Mouse (Mus musculus) CD4-positive, CD25-positive, alpha-beta regulatory T cell, adult 4 months (primary cell): ENCODE results near the gene Rps6kc1. TPM values are rescaled to one million over a fixed set of nuclear protein-coding genes. Genes with fewer than 3 reads are reported as not detected.

ENCODE experiments used
- ATAC-seq: one replicate; pipeline ENCODE4 v1.8.0; 2017
- polyA plus RNA-seq, 2 experiments: library from polyadenylated mRNA; unstranded; fragments of 100-300 nt; shearing (Covaris generic); gene quantifications; one replicate each; pipeline ENCODE4 v1.2.1; 2017

Gene Rps6kc1
- polyA plus RNA-seq, 2 experiments from 2014 or later = 6.2 to 9.1 TPM

- ATAC-seq = no peak
Observed at GRCm38 (mm10) chr1:190832965-190833630, 78.5 kb downstream of the Rps6kc1 start.

GRCm38 (mm10) chr1:190831839-190832497 is 79.6 kb downstream of the Rps6kc1 start:
- ATAC-seq = peak; percentile 60

GRCm38 (mm10) chr1:190826486-190827034 is 85.0 kb downstream of the Rps6kc1 start:
- ATAC-seq = no peak

GRCm38 (mm10) chr1:190823745-190824144 is 87.8 kb downstream of the Rps6kc1 start:
- ATAC-seq = no peak

- no peak for ATAC-seq
Observed at GRCm38 (mm10) chr1:190816141-190816540, 95.4 kb downstream of the Rps6kc1 start.

- ATAC-seq = no peak
Observed at GRCm38 (mm10) chr1:190810408-190810807, 101.2 kb downstream of the Rps6kc1 start.

- ATAC-seq = no peak
Observed at GRCm38 (mm10) chr1:190808766-190809221, 102.8 kb downstream of the Rps6kc1 start.

- no peak for ATAC-seq
Observed at GRCm38 (mm10) chr1:190806817-190807216, 104.8 kb downstream of the Rps6kc1 start.

GRCm38 (mm10) chr1:190798668-190799067 is 112.9 kb downstream of the Rps6kc1 start:
- ATAC-seq = no peak

GRCm38 (mm10) chr1:190797483-190798058 is 114.0 kb downstream of the Rps6kc1 start:
- no peak for ATAC-seq

- no peak for ATAC-seq
Observed at GRCm38 (mm10) chr1:190796745-190797482, 114.7 kb downstream of the Rps6kc1 start.

- no peak for ATAC-seq
Observed at GRCm38 (mm10) chr1:190791638-190792037, 119.9 kb downstream of the Rps6kc1 start.

GRCm38 (mm10) chr1:190790720-190791119 is 120.8 kb downstream of the Rps6kc1 start:
- no peak for ATAC-seq

GRCm38 (mm10) chr1:190777660-190778059 is 133.9 kb downstream of the Rps6kc1 start:
- no peak for ATAC-seq

- no peak for ATAC-seq
Observed at GRCm38 (mm10) chr1:190776260-190776659, 135.3 kb downstream of the Rps6kc1 start.

GRCm38 (mm10) chr1:190772088-190772885 is 139.3 kb downstream of the Rps6kc1 start:
- no peak for ATAC-seq

GRCm38 (mm10) chr1:190769748-190770147 is 141.8 kb downstream of the Rps6kc1 start:
- ATAC-seq = no peak

- no peak for ATAC-seq
Observed at GRCm38 (mm10) chr1:190768307-190768706, 143.3 kb downstream of the Rps6kc1 start.

GRCm38 (mm10) chr1:190767621-190768020 is 143.9 kb downstream of the Rps6kc1 start:
- no peak for ATAC-seq

GRCm38 (mm10) chr1:190766800-190767199 is 144.8 kb downstream of the Rps6kc1 start:
- no peak for ATAC-seq

GRCm38 (mm10) chr1:190763756-190764155 is 147.8 kb downstream of the Rps6kc1 start:
- no peak for ATAC-seq

- ATAC-seq = no peak
Observed at GRCm38 (mm10) chr1:190761786-190762185, 149.8 kb downstream of the Rps6kc1 start.
